Mouse (Mus musculus) forebrain, embryonic 10.5 days (tissue): ENCODE data around the gene Tollip. TPM values are rescaled to one million over a fixed set of nuclear protein-coding genes. Genes with fewer than 3 reads are reported as not detected.
A peak's percentile ranks its signal among the peaks of the same experiment; 100 is the strongest.

ENCODE experiments used
- DNase-seq: peaks from one replicate; pipeline ENCODE4 v3.0.0-alpha.2; 2017; ENCODE audit warnings: low spot score; ENCODE audit errors: extremely low spot score
- H3K27ac ChIP-seq: fragments of 300-500 bp; sonication (generic); 2 replicates; pipeline ENCODE4 v1.5.1; 2016; ENCODE audit warnings: mild to moderate bottlenecking
- H3K27me3 ChIP-seq: fragments of 300-500 bp; sonication (generic); 2 replicates; pipeline ENCODE4 v1.6.1; 2016; ENCODE audit warnings: mild to moderate bottlenecking; ENCODE audit not compliant: poor library complexity, severe bottlenecking
- H3K36me3 ChIP-seq: fragments of 300-500 bp; sonication (generic); replicated peaks from 2 replicates; pipeline ENCODE4 v1.6.1; 2016; ENCODE audit warnings: mild to moderate bottlenecking, moderate library complexity
- H3K4me1 ChIP-seq: fragments of 300-500 bp; sonication (generic); 2 replicates; pipeline ENCODE4 v1.6.1; 2016
- H3K4me3 ChIP-seq: fragments of 300-500 bp; sonication (generic); 2 replicates; pipeline ENCODE4 v1.5.1; 2016; ENCODE audit warnings: mild to moderate bottlenecking, moderate library complexity
- H3K9me3 ChIP-seq: fragments of 300-500 bp; sonication (generic); 2 replicates; pipeline ENCODE4 v1.6.1; 2016; ENCODE audit warnings: mild to moderate bottlenecking, moderate library complexity
- WGBS: fragments of 180-500 bp; shearing (Covaris S2); methylation state at CpG from one replicate; pipeline ENCODE4 v1.1.7; 2016; 5-methylcytosine and 5-hydroxymethylcytosine counted together
- polyA plus RNA-seq: library from polyadenylated mRNA; unstranded; fragments of >200 nt; fragmentation: Nextera tagmentation; extraction: Ambion mirVana; gene quantifications from 2 replicates; pipeline ENCODE4 v1.2.1, GENCODE M21; 2016

The Tollip gene
- polyA plus RNA-seq, 1 experiment from 2014 or later: 53.2 TPM

- H3K9me3 ChIP-seq: no peaks in the 10 kb centered on the region
- no peak for DNase-seq
- 64% methylated on average over 3 of the region's 3 CpGs for WGBS
- H3K27me3 ChIP-seq: 0 out of 2 replicates have a peak, but pooled peaks cover 6% of the 10 kb centered on the region
- H3K27ac ChIP-seq: no peak overlapping the region
- H3K36me3 ChIP-seq: no peaks in the 10 kb centered on the region
- no peak overlapping the region for H3K4me3 ChIP-seq
- peaks cover 19% of the 10 kb centered on the region; the same call in 1 of the 2 replicates for H3K4me1 ChIP-seq
These were observed 7.0 kb downstream of the Tollip start for GRCm38 (mm10) chr7:141911305-141911704.

DNA sequence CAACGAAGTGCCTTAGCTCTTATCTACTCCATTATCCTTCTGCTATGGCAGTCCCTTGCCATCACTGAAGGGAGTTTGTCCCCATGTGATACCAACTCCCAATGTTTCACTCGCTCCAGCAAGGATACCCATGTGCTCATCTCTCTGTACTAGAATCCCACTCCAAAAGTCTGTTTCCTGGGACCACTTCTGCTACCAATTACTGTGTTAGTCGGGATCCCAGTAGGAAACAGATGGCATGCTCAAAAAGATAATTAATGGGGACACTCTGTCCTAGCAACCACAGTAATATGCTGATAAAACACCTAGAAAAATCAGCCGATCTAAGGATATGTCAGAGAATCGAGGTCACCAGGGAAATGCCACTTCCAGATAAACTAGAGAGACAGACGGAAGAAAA lies 9.7 kb downstream of the Tollip start:
- 84% methylated on average over 6 of the region's 6 CpGs for WGBS
- Histone ChIP-seq H3K27ac (no peak overlapping the region), H3K4me3 (no peak overlapping the region), H3K27me3 (peaks cover 17% of the 10 kb centered on the region), H3K9me3 (no peaks in the 10 kb centered on the region), H3K4me1 (peaks cover 19% of the 10 kb centered on the region; the same call in 1 of the 2 replicates), H3K36me3 (no peaks in the 10 kb centered on the region)
- no peak for DNase-seq

DNA sequence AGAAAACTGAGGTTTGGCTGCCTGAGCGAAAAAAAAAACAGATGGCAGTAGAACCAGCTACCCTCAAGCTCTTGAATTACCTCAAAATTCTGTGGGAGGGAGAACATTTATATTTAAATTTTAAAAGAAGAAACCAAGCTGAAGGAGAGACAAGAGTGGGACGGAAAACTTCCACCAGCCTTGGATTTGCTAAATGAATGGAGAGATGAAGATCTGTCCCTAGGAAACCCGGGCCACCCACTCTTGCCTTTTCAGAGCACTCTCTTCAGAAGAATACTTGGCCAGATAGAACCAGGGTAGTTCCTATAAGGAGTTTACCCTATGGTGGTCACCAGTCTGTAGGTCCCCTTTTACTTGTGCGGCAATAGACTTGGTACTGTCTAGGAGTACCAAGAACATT lies 15.5 kb downstream of the Tollip start:
- H3K9me3 ChIP-seq: no peaks in the 10 kb centered on the region
- H3K36me3 ChIP-seq: no peaks in the 10 kb centered on the region
- peaks cover 11% of the 10 kb centered on the region for H3K27me3 ChIP-seq
- peaks cover 29% of the 10 kb centered on the region for H3K4me1 ChIP-seq
- peak overlapping the region; percentile 92 for H3K27ac ChIP-seq
- whole genome bisulfite sequencing: 65% methylated on average over 4 of the region's 4 CpGs
- no peak for DNase-seq
- peak overlapping the region; percentile 90 for H3K4me3 ChIP-seq

DNA sequence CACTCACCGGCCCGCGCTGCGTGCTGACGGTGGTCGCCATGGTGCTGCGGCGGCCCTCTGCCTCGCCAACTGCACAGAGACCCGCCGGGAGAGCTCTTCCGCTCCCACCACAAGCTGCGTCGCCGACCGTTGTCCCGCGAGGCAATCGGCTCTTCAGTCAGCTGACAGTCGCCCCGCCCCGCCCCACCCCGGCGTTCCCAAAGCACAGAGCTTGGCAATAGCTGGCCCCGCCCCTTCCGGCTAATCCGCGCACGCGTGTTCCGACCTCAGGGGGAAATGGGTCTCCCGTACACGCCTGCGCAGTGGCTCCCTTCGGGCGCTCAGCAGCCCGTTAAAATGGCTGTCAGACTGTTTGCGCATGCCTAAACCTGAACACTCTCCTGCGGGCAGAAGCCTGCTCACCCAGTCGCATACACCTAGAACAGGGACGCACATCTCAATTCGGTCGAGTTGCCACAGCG lies 16.0 kb downstream of the Tollip start:
- Histone ChIP-seq H3K27ac (peak overlapping the region; percentile 92), H3K27me3 (peaks cover 11% of the 10 kb centered on the region), H3K4me1 (peaks cover 29% of the 10 kb centered on the region), H3K36me3 (no peaks in the 10 kb centered on the region; the same call in 1 of the 2 replicates), H3K4me3 (peak overlapping the region; percentile 90), H3K9me3 (no peaks in the 10 kb centered on the region)
- DNase-seq: peak; percentile 100
- under 1% methylated on average over 44 of the region's 44 CpGs for WGBS

GRCm38 (mm10) chr7:141901825-141902224 lies 16.5 kb downstream of the Tollip start:
- Histone ChIP-seq H3K9me3 (no peaks in the 10 kb centered on the region), H3K27ac (peak overlapping the region; percentile 92), H3K27me3 (peaks cover 11% of the 10 kb centered on the region), H3K36me3 (no peaks in the 10 kb centered on the region; the same call in 1 of the 2 replicates), H3K4me1 (peaks cover 29% of the 10 kb centered on the region), H3K4me3 (peak overlapping the region; percentile 90)
- DNase-seq: no peak
- 1% methylated on average over 16 of the region's 16 CpGs for whole genome bisulfite sequencing

GRCm38 (mm10) chr7:141892151-141892550 lies 26.2 kb downstream of the Tollip start:
- Histone ChIP-seq H3K27ac (no peak overlapping the region), H3K36me3 (peaks cover 74% of the 10 kb centered on the region), H3K4me3 (no peak overlapping the region), H3K4me1 (no peaks in the 10 kb centered on the region), H3K9me3 (no peaks in the 10 kb centered on the region), H3K27me3 (no peaks in the 10 kb centered on the region)
- DNase-seq: no peak
- WGBS: 96% methylated on average over 7 of the region's 7 CpGs

DNA sequence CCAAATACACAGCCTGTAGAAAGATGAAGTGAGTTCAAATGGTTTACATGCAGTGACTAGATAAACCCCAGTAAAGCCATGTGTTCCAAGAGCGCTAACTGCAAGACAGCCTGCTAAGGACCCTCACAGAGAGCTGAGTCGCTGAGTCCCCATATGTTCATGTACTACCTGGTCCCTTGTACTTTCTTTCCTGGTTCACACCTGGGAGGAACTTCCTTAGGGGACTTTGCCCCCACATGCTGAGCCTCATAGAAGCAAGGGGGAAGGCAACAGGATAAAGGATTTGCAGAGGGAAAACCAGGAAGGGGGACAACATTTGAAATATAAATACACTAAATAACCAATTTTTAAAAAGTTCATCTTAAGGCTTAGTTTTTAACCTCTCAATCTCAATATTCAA lies 39.5 kb downstream of the Tollip start:
- no peak overlapping the region for H3K27ac ChIP-seq
- DNase-seq: no peak
- no peaks in the 10 kb centered on the region for H3K4me1 ChIP-seq
- no peaks in the 10 kb centered on the region for H3K27me3 ChIP-seq
- no peak overlapping the region for H3K4me3 ChIP-seq
- peaks cover 60% of the 10 kb centered on the region for H3K36me3 ChIP-seq
- 88% methylated on average over 2 of the region's 2 CpGs for WGBS
- no peaks in the 10 kb centered on the region for H3K9me3 ChIP-seq

DNA sequence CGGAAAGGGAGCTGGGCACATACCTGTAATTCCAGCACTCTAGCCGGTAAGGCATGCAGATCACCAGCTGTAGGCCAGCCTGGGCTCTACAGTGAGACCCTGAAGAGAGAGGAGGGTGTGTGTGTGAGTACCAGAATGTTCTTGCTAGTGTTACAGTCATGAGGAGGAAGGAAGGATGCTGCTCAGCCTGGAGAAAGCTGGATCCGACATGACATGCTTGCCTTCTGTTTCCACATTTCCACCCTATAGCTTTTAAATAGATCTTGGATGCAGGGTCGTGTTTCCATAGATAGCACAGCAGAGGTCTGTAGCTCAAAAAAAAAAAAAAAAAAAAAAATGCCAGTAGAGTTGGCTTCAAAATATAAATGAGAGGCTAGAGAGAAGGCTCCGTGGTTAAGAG lies 43.4 kb downstream of the Tollip start:
- Histone ChIP-seq H3K4me3 (no peak overlapping the region), H3K27ac (no peak overlapping the region), H3K9me3 (no peaks in the 10 kb centered on the region), H3K4me1 (no peaks in the 10 kb centered on the region), H3K27me3 (no peaks in the 10 kb centered on the region), H3K36me3 (peaks cover 42% of the 10 kb centered on the region)
- WGBS: 85% methylated on average over 5 of the region's 5 CpGs
- DNase-seq: no peak

DNA sequence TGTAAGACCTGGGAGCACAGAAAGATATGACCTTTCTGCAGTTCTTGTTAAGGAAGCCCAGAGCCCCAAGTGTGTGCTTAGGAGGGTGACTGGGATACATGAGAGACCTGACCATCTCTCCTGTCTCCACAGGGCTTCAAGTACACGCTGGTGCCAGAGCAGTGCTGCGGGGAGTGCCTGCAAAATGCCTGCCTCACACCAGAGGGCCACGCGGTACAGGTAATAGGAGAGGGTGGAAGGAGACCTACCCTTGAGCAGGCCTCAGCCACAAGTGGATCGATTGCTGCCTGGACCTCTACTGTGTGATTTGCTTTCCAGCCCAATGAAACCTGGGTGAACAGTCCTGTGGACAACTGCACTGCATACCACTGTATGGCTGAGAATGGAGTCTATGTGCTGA lies 47.8 kb downstream of the Tollip start:
- no peaks in the 10 kb centered on the region for H3K9me3 ChIP-seq
- no peak for DNase-seq
- no peaks in the 10 kb centered on the region for H3K4me1 ChIP-seq
- no peak overlapping the region for H3K4me3 ChIP-seq
- H3K36me3 ChIP-seq: peaks cover 30% of the 10 kb centered on the region
- H3K27me3 ChIP-seq: no peaks in the 10 kb centered on the region
- 88% methylated on average over 5 of the region's 5 CpGs for WGBS
- H3K27ac ChIP-seq: no peak overlapping the region

- H3K4me3 ChIP-seq: no peak overlapping the region
- peaks cover 27% of the 10 kb centered on the region for H3K36me3 ChIP-seq
- DNase-seq: no peak
- WGBS: 83% methylated on average over 5 of the region's 5 CpGs
- H3K9me3 ChIP-seq: no peaks in the 10 kb centered on the region
- no peak overlapping the region for H3K27ac ChIP-seq
- no peaks in the 10 kb centered on the region for H3K27me3 ChIP-seq
- no peaks in the 10 kb centered on the region for H3K4me1 ChIP-seq
These were observed 48.7 kb downstream of the Tollip start for GRCm38 (mm10) chr7:141869644-141870043.

GRCm38 (mm10) chr7:141861046-141861445 lies 57.3 kb downstream of the Tollip start:
- Histone ChIP-seq H3K4me3 (no peak overlapping the region), H3K36me3 (no peaks in the 10 kb centered on the region), H3K27ac (no peak overlapping the region), H3K4me1 (no peaks in the 10 kb centered on the region), H3K27me3 (no peaks in the 10 kb centered on the region), H3K9me3 (no peaks in the 10 kb centered on the region)
- no peak for DNase-seq
- WGBS: 84% methylated on average over 4 of the region's 4 CpGs

DNA sequence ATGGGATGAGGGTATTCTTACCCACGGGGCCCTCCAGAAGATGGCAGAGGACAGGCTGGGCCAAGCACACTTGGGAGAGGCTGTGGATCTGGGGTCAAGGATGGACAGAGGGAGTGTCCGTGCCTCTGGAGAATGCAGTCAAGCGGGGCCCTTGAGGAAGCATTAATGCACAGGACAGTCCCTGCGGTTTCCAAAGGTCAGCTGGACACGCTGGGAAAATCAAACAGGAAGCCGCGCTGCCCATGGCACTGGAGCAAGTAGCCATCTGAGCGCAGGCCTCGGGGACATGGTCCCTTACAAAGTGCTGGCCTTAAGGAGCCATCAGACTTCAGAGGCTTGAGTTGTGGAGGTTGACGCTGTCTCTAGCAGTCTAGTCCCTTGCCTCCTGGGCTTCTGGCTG lies 78.0 kb downstream of the Tollip start:
- Histone ChIP-seq H3K9me3 (no peaks in the 10 kb centered on the region), H3K27ac (no peak overlapping the region), H3K4me3 (no peak overlapping the region), H3K4me1 (no peaks in the 10 kb centered on the region), H3K36me3 (no peaks in the 10 kb centered on the region), H3K27me3 (no peaks in the 10 kb centered on the region)
- no peak for DNase-seq
- 88% methylated on average over 10 of the region's 10 CpGs for WGBS

DNA sequence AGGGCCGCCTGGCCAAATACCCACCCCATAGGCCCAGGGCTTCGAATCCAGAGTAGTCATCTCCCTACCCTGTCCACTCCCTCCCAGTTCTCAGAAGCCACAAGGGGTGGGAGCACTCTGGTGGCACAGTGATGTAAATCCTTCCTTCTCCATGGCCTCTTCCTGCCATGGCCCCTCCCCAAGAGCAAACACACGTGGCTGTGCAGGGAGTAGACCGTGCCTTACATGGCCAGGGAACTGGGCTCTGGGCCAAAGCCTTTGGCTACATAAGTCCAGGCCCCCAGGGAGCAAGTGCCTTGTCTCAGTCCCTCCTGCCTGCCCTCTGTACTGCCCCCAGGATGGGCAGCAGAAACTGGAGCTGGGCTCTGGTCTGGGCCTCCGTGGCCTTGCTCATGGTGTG lies 79.5 kb downstream of the Tollip start, which contains the start of gene Muc5b:
TSS of gene Muc5b (plus strand) at position 292 of the 400 bp plus-strand sequence.
- Histone ChIP-seq H3K4me1 (no peaks in the 10 kb centered on the region), H3K27ac (no peak within 1 kb of the TSS), H3K4me3 (no peak within 1 kb of the TSS), H3K36me3 (no peaks in the 10 kb centered on the region), H3K27me3 (no peaks in the 10 kb centered on the region), H3K9me3 (no peaks in the 10 kb centered on the region)
- 77% methylated on average over 5 of the region's 5 CpGs for WGBS
- no peak for DNase-seq

DNA sequence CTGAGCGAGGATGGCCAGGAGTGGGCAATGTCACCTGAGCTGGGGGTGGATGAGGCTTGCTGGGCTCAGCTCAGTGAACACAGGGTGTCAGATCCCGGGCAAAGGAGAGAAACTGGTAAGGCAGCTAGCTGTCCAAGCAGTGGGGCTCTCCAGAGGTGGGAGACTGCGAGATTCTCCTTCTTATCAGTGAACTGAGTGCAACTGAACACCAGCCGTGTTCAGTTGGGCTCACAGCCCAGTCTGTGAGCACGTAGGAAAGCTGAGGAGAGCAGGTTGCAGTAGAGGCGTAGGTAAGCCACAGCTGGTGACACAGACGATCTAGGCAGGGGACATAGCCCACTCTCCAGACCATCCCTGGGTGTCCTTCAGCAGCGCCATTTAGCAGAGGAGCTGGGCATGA lies 81.9 kb downstream of the Tollip start:
- H3K4me3 ChIP-seq: no peak overlapping the region
- H3K36me3 ChIP-seq: no peaks in the 10 kb centered on the region
- 81% methylated on average over 8 of the region's 8 CpGs for WGBS
- H3K27me3 ChIP-seq: no peaks in the 10 kb centered on the region
- H3K27ac ChIP-seq: no peak overlapping the region
- DNase-seq: no peak
- no peaks in the 10 kb centered on the region for H3K9me3 ChIP-seq
- H3K4me1 ChIP-seq: no peaks in the 10 kb centered on the region
